Mouse (Mus musculus) G1E (cell line): ENCODE results near the gene Tnip3.

Experiments used
- CTCF ChIP-seq: IDR thresholded peaks from 2 replicates; pipeline ENCODE4 v1.5.1; 2012; ENCODE audit warnings: low read depth, low read length, inconsistent platforms, mixed read lengths
- GATA1 ChIP-seq: IDR thresholded peaks from 2 replicates; pipeline ENCODE4 v1.6.1; 2012; ENCODE audit warnings: borderline replicate concordance, low read length, inconsistent platforms, mixed read lengths

DNA sequence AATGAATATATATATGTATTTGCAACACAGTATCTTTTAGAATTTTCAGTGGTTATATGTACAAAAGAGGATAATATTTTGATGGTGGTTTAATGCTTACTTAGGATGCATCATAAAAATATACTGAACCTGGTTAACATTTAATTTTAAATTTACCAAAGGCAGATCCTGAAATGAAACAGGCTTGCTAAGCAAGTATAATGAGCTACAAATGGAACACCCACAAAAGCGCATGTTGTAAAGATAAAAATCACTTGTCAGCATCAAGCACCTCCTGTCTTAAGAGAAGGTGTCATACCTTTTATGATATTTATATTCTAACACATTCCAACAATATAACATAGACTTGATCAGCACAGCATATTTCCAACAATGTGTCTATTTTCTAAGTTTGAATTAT is 8.6 kb downstream of the Tnip3 start:
- TF ChIP-seq GATA1 (no peak), CTCF (no peak)
